Mouse (Mus musculus) cortical plate, adult 2 months (tissue): Measurements from ENCODE around the gene Cntnap4.

Source experiments
- CTCF ChIP-seq: fragments of 200-500 bp; IDR thresholded peaks from 2 replicates; pipeline ENCODE4 v1.5.1; 2011; ENCODE audit warnings: mild to moderate bottlenecking, control low read depth, low read length; ENCODE audit not compliant: insufficient read depth; ENCODE audit errors: extremely low read depth
- POLR2A ChIP-seq: fragments of 200-500 bp; IDR thresholded peaks from 2 replicates; pipeline ENCODE4 v1.6.1; 2011; ENCODE audit warnings: mild to moderate bottlenecking, low read length, control low read depth; ENCODE audit not compliant: insufficient read depth; ENCODE audit errors: extremely low read depth

GRCm38 (mm10) chr8:112841057-112841456 lies 271.2 kb downstream of the Cntnap4 start:
- TF ChIP-seq CTCF (no peak), POLR2A (no peak)
